Mouse (Mus musculus) urinary bladder, adult 2 months (tissue): ENCODE measurements around the gene Ephb3. TPM values are rescaled to one million over a fixed set of nuclear protein-coding genes. Genes with fewer than 3 reads are reported as not detected.

Experiments
- DNase-seq: peaks from one replicate; pipeline ENCODE4 v3.0.0; 2022; ENCODE audit warnings: low spot score
- polyA plus RNA-seq: library from polyadenylated mRNA; depleted of rRNA; stranded (reverse); fragments of >200 nt; gene quantifications from 2 replicates; pipeline ENCODE4 v1.2.3, GENCODE M21; 2012; rRNA removed

Ephb3 gene
- polyA plus RNA-seq, 1 experiment, result 21.9 TPM

DNA sequence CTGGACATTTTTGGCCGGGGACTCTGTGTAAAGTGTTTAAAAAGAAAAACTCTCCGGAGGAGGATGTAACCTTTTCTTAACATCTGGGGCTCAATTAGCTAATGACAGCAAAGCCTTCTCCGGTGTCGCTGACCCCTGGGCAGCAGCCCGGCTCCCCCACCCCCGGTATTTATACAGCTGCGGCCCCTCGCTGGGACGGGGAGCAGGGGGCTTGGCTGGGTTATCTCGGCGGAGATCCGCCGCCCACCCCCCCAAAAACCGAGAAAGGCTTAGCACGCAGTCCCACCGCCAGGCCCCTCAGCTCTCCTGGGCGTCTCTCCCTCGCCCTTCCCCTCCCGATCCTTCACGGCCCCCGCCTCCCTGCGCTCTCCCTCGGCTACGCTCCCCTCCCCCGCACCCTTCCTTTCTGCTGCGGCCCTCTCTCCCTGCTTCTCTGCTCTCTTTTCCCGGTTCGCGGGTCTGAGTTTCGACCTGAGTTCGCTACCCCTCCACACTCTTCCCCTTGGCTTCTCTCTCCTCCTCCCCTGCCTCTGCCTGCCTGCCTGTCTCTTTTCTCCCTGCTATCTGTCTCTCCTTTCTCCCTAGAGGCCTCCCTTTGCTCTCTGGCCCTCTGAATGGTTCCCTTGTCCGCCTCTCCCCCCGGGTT, 42.0 kb downstream of the Ephb3 start:
- no peak for DNase-seq

- DNase-seq, result no peak
Observed at GRCm38 (mm10) chr16:21247037-21247432, 42.5 kb downstream of the Ephb3 start.

DNA sequence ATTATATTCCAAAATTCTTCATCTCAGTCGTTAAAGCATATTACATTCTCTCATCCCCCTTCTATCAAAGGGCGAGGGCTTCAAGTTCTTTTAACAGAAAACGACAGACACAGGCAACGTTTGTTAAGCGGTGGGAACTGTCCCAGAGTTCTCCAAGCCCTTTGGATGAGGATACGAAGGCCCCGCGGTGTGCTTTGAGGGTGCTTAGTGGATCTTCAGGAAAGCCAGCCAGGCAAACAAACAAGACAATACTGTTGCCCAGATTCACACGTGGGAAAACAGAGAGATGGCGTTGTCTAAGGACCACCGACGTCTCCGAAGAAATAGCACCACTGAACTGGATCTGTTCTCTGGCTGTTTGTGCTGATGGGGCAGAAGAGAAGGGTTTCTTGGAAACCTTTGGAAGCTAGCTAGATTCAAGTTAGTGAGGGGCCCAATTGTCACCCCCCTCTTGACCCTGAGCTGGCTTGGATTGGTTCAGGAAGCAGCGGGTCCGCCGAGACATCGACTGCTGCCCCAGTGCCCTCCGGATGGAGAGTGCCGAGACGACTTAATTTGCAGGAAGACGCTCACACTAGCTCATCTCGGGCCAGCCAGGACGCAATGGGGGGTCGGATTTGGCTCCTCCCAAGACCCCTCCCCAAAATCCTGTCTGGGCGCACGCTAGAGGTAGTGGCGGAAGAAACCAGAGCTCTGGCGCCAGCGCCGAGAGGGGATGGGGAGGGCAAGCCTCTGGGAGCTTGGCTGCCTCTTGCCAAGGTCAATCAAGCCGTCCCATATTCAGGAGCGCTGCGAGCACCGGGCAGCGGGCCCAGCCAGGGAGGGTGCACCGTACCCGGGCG, 43.5 kb downstream of the Ephb3 start:
- peak; percentile 39 for DNase-seq

DNA sequence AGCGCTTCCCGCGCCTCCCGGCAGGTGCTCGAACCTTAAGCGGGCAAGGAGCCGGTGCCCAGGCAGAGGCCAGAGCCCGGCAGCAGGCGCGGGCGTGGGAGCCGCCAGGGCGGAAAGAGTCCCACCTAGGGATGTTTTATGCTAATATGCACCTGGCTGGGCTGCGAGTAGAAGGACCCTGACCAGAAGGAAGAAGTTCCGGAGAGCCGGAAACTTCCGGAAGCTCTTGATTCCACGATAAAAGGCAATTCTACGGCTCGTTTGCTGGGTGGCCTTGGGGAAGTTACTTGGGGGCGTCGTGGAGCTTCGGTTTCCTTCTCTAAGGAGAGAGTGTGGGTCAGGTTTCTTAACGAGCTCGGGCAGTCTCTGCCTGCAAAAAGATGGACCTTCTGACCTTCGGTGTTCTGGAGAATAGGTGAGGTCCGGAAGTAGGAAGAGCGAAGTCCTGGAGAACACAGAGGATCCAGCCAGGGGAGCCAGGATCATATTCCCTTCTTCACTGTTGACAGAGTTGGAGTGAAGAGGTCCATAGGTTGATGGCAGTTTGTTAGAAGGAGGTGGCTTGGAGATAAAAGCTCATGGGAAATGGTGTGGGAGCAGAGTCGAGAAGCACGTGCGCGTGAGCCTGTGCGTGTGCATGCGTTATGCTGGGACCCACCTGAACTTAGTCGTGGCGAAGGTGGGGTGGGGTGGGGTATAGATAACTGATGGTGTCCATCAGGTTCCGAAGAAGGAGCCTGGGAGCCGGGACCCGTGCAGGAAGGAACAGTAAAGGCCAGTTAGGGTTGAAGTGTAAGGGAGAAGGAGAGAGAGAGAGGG, 44.4 kb downstream of the Ephb3 start:
- DNase-seq, result no peak

DNA sequence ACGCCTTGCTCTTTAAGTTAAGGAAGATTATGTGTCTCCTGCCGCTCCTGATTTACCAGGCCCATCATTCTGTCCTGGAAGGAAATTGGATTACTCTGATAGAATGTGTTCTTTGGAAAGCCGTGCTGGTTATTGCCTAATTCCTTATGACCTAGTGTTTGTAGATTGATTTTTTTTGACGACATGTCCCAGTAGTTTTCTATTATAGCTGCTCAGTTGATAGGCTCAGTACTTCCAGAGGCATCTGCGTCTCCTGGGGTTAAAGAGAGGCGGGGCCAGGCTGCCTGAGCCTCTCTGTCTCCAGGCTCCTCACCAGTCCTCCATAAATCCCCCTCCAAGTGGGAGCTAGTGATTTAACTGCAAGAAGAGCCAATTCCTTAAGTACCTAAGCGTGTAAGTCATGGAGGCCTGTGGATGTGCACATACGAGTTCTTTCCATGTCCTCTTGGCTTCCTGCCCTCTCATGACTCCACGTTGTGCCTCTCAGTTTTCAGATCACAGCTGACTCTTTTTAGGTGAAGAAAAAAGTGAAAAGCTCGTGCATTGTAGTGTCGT, 47.9 kb downstream of the Ephb3 start:
- DNase-seq, result no peak

DNA sequence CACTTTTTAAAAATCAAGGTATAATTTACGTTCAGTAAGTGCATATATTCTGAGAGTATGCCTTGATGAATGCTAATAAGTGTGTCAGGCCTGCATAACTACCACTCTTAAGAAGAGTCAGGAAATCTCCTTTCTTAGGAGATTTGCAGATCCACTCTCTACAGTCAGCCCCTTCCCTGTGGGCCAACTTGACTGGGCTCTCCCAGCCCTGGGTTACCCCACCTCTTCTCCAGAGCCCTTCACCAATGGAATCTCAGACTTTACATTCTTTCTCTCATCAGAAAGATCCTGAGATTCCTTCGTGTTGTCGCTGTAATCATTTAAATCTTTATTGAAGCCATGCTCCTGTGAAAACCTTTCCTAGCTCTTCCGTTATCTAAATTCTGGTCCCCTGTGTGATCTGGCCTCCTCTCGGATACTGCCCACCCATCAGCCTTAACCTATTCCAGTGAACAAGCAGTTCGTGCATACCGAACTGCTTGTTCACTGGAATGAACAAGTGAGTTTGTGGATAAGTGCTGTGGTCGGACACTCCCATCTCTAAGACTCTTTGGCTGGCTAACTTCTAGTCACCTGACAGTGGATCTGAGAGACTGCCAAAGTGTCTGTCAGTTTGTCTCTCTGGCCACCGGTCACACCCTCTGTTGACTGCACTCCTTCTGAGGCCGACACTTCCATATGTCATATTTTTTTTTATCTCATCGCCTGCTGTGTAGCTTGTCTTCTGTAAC, 51.2 kb downstream of the Ephb3 start:
- no peak for DNase-seq

GRCm38 (mm10) chr16:21256514-21257305, 52.2 kb downstream of the Ephb3 start:
- DNase-seq, result no peak

DNA sequence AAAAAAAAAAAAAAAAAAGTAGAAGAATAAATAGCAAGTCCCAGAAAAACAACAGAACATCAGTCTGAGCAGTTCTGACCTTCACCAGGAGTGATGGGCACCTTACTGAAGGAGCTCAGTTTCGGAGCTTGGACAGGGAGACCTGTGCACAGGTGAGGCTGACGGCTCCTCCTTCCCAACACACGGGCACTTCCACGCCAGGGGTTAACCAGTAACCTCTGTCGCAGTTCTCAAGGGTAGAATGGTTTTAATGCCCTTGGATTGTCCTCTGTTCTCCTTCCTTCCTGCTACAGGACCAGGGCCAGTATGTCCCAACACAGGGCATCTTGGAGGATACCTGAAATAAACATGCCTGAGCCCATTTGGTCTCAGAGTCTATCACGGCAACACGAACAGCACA, 60.9 kb downstream of the Ephb3 start:
- DNase-seq, result no peak

GRCm38 (mm10) chr16:21269775-21270174, 65.2 kb downstream of the Ephb3 start:
- DNase-seq, result no peak

GRCm38 (mm10) chr16:21271773-21272247, 67.3 kb downstream of the Ephb3 start:
- DNase-seq, result no peak

DNA sequence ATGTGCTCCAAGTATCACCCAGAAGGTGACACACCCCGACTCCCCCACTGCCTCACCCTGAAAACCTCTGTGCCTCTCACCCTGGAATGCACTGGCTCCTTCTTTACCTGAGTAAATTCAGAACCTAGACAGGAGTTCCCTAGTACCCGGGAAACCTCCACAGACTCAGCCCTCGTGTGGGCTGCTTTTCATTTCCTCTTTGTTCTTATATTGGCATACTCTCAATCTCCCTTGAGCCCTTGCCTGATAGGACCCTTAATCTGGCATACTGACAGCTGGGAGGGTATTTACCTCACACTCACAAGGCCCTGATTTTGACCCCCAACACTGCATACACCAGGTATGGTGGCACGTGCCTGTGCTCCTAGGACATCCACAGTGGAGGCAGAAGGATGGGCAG, 68.2 kb downstream of the Ephb3 start:
- DNase-seq, result no peak

Other genes starting within 250 kb of the Ephb3 start
- gene Teddm3, start 50.8 kb upstream of the Ephb3 start, polyA plus RNA-seq, result not detected in 2 replicates
- gene Vps8, start 218.4 kb downstream of the Ephb3 start, polyA plus RNA-seq, result 13.2 and 14.3 TPM in 2 replicates